Mouse (Mus musculus) heart, postnatal 14 days (tissue): ENCODE data around the gene Prickle4. TPM values are rescaled to one million over a fixed set of nuclear protein-coding genes. Genes with fewer than 3 reads are reported as not detected.

Source experiments
- DNase-seq, 2 experiments: peaks; one replicate each; pipeline ENCODE4 v3.0.0; 2021 to 2022
- intact Hi-C: fragments of 180-260 bp; cut with DNase I; formaldehyde crosslinking; loops from one replicate; pipeline ENCODE4 v1.15.1; 2025
- long read RNA-seq, 2 experiments: library from polyadenylated mRNA; stranded (forward); transcript quantifications; one replicate each; pipeline ENCODE4 v2.0.0; 2021
- total RNA-seq, 2 experiments: library from RNA; stranded (reverse); gene quantifications; 2 replicates each; pipeline ENCODE4 v1.2.3; 2021

Prickle4 gene
- 1 to 10 TPM; 3.8 to 5.4 TPM for total RNA-seq
- long read RNA-seq, experiment 1 = 0 reads
- long read RNA-seq, experiment 2 = 0 reads

- peak; percentile 99 for DNase-seq
- intact Hi-C loops = no loop called here
These were observed at the start of gene Prickle4 for GRCm38 (mm10) chr17:47694503-47695336. Gene Prickle4 (minus strand): TSS chr17:47694736.

- no peak for DNase-seq
- intact Hi-C loops = loop anchor here (5.0 kb wide), 1 partner anchor 48 kb away; no protein-coding TSS in a partner anchor
These were observed 49.5 kb upstream of the Prickle4 start for GRCm38 (mm10) chr17:47744086-47744485.

GRCm38 (mm10) chr17:47742991-47743734, 48.6 kb upstream of the Prickle4 start:
- DNase-seq = peak in 1 of 2 experiments; percentile 36
- intact Hi-C loops = loop anchor here (5.0 kb wide), 1 partner anchor 49 kb away; no protein-coding TSS in a partner anchor

GRCm38 (mm10) chr17:47740186-47740585, 45.6 kb upstream of the Prickle4 start:
- intact Hi-C loops = loop anchor here (5.0 kb wide), 1 partner anchor 52 kb away; no protein-coding TSS in a partner anchor
- no peak for DNase-seq

- intact Hi-C loops = loop anchor here (2.0 kb wide), 1 partner anchor 18 kb away; no protein-coding TSS in a partner anchor
- no peak for DNase-seq
These were observed 44.6 kb upstream of the Prickle4 start for GRCm38 (mm10) chr17:47738879-47739798.

GRCm38 (mm10) chr17:47738066-47738878, 43.7 kb upstream of the Prickle4 start:
- intact Hi-C loops = loop anchor here (2.0 kb wide), 1 partner anchor 19 kb away; no protein-coding TSS in a partner anchor
- peak; percentile 57 to 65 for DNase-seq

- intact Hi-C loops = loop anchor here (2.0 kb wide), 1 partner anchor 19 kb away; no protein-coding TSS in a partner anchor
These were observed 42.9 kb upstream of the Prickle4 start for GRCm38 (mm10) chr17:47737271-47738065.

GRCm38 (mm10) chr17:47736856-47737255, 42.3 kb upstream of the Prickle4 start, which contains the start of gene Tfeb:
Gene Tfeb (plus strand): TSS chr17:47737030.
- peak; percentile 99 to 100 for DNase-seq
- intact Hi-C loops = no loop called here

More at GRCm38 (mm10) chr17:47737271-47738065, 42.9 kb upstream of the Prickle4 start:
- peak; percentile 91 to 93 for DNase-seq

- DNase-seq = no peak
- intact Hi-C loops = loop anchor here (2.0 kb wide), 1 partner anchor 39 kb away; no protein-coding TSS in a partner anchor
These were observed 41.1 kb upstream of the Prickle4 start for GRCm38 (mm10) chr17:47735553-47736100.

GRCm38 (mm10) chr17:47730633-47731575, 36.4 kb upstream of the Prickle4 start:
- DNase-seq = no peak
- intact Hi-C loops = no loop called here

- intact Hi-C loops = no loop called here
- DNase-seq = no peak
These were observed 32.0 kb upstream of the Prickle4 start, which contains the start of gene Pgc for GRCm38 (mm10) chr17:47726566-47726965. Gene Pgc (plus strand): TSS chr17:47726842.

GRCm38 (mm10) chr17:47721183-47721582, 26.6 kb upstream of the Prickle4 start:
- intact Hi-C loops = no loop called here
- DNase-seq = no peak

- intact Hi-C loops = no loop called here
- DNase-seq = no peak
These were observed 20.5 kb upstream of the Prickle4 start for GRCm38 (mm10) chr17:47715037-47715436.

- DNase-seq = no peak
- intact Hi-C loops = no loop called here
These were observed 18.5 kb upstream of the Prickle4 start for GRCm38 (mm10) chr17:47712889-47713571.

- intact Hi-C loops = no loop called here
- no peak for DNase-seq
These were observed 17.3 kb upstream of the Prickle4 start for GRCm38 (mm10) chr17:47711883-47712282.

GRCm38 (mm10) chr17:47710036-47710435, 15.5 kb upstream of the Prickle4 start:
- no peak for DNase-seq
- intact Hi-C loops = no loop called here
